Mouse (Mus musculus): ENCODE data around the gene Limk1. TPM values are rescaled to one million over a fixed set of nuclear protein-coding genes. Genes with fewer than 3 reads are reported as not detected.
"Not testable (repeated sequence)": the region's sequence is repeated elsewhere in the genome, so short reads cannot be mapped to it uniquely, and the experiment has no call there.

The Limk1 gene
- total RNA-seq, 2 experiments from 2014 or later, result 50.9 to 54.6 TPM

DNA sequence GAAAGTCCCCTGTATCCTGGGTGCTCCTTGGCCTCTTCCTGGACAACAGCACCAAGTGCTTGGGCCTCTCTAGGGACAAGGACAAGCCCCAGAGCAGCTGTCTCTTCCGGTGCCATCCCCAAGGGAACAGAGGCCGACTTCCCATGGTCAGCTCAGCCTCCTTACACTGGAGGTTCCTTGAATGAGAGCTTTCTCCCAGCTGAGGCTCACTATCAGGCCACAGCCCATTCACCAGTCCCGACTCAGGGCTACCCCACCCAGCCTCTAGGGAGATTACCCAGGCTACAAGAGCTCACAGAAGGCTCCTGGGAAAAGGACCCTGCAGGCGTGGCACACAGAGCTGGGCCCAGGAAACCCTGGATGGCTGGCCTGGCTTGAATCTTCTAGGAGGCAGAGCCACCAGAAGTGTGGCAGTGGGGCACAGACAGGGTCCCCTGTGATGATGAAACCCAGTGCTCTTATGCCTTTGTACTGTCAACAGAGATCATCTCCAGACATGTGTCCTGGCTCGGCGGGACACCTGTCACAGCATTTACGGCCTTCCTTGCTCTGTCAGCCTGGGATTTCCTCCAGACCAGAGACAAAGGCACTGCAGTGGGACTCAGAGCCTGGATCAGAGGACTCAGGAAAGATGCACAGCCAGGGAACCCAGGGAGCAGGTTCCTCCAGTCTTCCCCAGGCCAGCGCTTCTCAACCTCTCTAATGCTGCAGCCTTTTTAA, 9.4 kb downstream of the Limk1 start:
- no peak for DNase-seq (ENCODE audit: low spot score in 2 of 2)

- DNase-seq (ENCODE audit: low spot score in 2 of 2), result no peak
Observed at GRCm38 (mm10) chr5:134678031-134678430, 10.4 kb downstream of the Limk1 start.

DNA sequence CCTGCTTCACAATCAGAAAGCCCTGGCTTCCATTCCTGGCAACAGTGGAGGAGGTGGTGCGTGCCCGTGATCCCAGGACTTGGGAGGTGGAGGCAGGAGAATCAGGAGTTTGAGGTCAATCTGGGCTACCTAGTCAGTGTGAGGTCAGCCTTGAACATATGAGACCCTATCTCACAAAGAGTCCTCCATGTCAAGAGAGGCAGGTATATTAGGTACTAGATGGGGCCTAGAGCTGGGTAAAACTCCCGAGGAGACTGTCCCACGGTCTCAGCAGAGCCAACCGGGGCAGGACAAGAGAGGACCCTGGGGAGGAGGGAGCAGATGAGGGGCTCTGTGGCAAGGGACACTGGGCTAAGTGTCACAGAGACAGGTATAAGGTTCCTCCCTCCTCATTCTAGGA, 10.9 kb downstream of the Limk1 start:
- no peak for DNase-seq (ENCODE audit: low spot score in 2 of 2)

GRCm38 (mm10) chr5:134675956-134676759, 12.2 kb downstream of the Limk1 start:
- peak; percentile 28 to 33 for DNase-seq (ENCODE audit: low spot score in 2 of 2)

DNA sequence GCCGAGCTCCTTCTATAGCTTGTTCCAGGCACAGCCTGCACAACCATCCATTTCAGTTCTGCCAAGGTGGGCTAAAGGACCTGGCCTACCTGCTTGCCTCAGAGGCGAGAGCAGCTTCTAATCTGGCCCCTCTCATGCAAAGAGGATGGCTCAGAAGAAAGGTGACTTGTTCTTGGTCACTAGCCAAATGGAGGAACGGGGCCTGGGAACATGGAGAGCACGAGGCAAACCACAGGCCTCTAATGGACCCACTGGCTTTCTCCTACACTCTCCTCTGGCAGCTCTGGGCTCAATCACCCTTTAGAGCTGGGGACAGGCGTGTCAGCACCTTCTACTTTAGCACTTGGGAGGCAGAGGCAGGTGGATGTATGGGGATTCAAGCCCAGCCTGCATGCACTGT, 13.4 kb downstream of the Limk1 start:
- DNase-seq (ENCODE audit: low spot score in 2 of 2), result no peak

DNA sequence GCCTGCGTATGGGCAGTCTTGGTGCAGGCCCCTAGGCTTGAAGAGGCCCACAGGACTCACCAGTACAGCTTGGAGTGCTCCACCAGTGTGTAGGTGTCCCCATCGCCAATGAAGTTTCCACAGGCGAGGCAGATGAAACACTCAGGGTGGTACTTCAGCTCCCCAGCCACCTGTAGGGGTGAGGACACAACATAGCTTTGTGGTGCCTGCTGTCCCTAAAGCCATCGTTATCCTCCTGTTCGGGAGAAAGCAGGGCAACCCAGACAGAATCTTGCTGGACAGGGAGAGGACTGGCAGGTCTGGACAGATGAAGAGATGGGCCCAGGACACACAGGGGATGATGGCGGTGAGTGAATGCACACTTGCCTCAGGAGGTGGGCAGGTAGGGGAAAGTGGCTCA, 15.8 kb downstream of the Limk1 start:
- DNase-seq (ENCODE audit: low spot score in 2 of 2), result no peak

- DNase-seq (ENCODE audit: low spot score in 2 of 2), result no peak
Observed at GRCm38 (mm10) chr5:134672198-134672516, 16.2 kb downstream of the Limk1 start.

- DNase-seq (ENCODE audit: low spot score in 2 of 2), result no peak
Observed at GRCm38 (mm10) chr5:134671335-134672197, 16.8 kb downstream of the Limk1 start.

GRCm38 (mm10) chr5:134669001-134669708, 19.2 kb downstream of the Limk1 start:
- no peak for DNase-seq (ENCODE audit: low spot score in 2 of 2)

DNA sequence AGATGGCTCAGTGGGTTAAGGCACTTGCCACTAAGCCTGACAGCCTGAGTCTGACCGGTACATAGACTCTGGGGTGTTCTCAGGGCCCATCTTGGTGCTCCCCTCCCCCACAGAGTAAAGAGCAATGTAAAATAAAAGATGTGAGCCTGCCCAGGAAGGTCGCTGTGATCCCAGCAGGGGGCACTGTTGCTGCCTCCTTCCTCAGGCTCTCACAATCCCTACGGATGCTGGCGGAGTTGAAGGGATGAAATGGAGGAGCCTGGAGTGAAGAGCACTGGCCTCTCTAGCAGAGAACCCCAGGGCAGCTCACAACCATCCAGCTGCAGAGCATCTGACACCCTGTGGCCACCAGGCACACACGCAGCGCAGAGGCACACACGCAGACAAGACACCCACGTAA, 19.9 kb downstream of the Limk1 start:
- DNase-seq (ENCODE audit: low spot score in 2 of 2), result no peak

- no peak for DNase-seq (ENCODE audit: low spot score in 2 of 2)
Observed at GRCm38 (mm10) chr5:134656708-134657107, 31.7 kb downstream of the Limk1 start.

DNA sequence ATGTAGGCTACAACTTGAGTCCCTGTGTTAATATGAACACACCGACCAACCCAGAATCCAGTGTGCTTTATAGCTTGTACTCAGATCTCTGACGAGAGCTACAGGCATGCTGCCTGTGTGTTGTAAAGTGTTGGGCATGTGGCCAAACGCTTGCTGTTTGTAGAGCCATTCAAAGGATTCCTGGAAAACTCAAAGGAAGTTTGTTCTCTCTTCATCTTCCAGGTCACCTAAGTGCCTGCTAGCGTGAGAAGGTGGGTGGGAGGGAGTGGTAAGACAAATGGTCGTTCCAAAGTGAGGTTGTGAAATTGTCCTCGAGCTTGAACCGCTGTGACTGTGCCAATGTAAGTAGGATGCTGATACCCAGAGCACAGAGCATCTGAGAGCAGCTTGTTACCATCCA, 36.4 kb downstream of the Limk1 start:
- DNase-seq (ENCODE audit: low spot score in 2 of 2), result no peak

GRCm38 (mm10) chr5:134650926-134651325, 37.5 kb downstream of the Limk1 start:
- DNase-seq (ENCODE audit: low spot score in 2 of 2), result peak in 1 of 2 experiments; percentile 46

- DNase-seq (ENCODE audit: low spot score in 2 of 2), result not testable (repeated sequence)
Observed at GRCm38 (mm10) chr5:134648976-134649375, 39.4 kb downstream of the Limk1 start.

DNA sequence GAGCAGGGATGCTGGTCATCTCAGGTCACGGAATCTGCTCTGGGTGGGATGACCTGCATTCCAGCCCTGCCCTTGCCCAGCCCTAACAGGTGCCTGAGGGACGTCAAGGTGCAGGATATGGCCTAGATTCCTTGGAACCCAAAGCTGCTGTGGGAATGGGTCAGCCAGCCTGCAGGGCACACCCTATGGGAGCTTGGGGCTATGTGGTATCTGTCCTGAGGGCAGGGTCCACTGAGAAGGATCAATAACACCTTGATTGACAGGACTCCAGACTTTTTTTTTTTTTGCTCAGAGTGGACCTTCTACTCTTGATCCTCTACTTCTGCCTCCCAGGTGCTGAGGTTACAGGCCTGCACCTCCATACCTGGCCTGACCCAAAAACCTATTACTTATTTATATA, 41.0 kb downstream of the Limk1 start:
- DNase-seq (ENCODE audit: low spot score in 2 of 2), result no peak

GRCm38 (mm10) chr5:134646461-134646860, 41.9 kb downstream of the Limk1 start:
- no peak for DNase-seq (ENCODE audit: low spot score in 2 of 2)

DNA sequence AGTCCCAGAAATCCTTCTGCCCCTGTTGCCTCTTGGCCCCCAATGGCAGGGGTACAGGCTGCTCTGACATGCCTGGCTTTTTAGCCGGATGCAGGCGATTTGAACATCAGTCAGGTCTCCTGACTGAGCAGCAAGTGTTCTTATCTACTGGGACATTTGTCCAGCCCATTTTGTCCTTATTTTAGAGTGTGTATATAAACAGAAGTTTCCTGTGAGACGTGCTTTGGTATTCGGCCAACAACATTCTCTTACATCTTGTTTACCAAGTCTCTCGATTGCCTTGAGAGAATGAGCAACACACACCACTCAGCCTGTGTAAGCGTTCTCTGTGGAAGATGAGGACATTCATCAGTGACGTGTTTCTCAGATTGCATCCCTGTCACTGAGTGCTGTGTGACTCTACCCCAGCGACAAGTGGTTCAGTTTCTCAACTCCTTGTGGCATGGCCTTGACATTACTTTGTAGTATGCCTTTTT, 43.7 kb downstream of the Limk1 start:
- no peak for DNase-seq (ENCODE audit: low spot score in 2 of 2)

DNA sequence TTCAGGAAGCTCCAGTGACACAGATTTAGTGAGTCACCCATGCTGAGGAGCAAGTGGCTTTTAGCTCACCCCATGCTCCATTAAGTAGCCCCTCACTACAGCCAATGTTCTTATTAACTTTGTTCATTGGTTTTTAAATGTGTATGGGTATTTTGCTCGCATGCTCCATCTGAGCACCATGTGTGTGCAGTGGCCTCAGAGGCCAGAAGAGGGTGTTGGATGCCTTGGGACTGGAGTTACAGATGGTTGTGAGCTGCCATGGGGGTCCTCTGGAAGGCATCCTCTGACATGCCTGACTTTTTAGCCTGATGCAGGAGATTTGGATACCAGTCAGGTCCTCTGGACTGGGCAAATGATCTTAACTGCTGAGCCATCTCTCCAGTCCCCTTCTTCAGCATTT, 44.3 kb downstream of the Limk1 start:
- DNase-seq (ENCODE audit: low spot score in 2 of 2), result no peak

DNA sequence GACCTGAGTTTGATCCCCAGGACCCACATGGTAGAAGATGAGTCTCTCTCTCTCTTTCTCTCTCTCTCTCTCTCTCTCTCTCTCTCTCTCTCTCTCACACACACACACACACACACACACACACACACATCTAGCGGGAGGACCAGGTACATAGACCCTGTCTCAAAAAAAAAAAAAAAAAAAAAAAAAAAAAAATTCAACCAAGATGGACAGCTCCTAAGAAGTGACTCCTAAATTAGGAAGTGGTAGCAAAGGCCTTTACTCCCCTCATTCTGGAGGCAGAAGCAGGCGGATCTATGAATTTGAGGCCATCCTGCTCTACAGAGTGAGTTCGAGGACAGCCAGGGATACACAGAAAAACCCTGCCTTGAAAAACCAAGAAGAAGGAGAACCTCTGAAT, 48.0 kb downstream of the Limk1 start:
- no peak for DNase-seq (ENCODE audit: low spot score in 2 of 2)

GRCm38 (mm10) chr5:134639269-134639682, 49.1 kb downstream of the Limk1 start, which contains the start of gene Eif4h:
Gene Eif4h (minus strand): TSS chr5:134639490.
- peak; percentile 96 to 97 for DNase-seq (ENCODE audit: low spot score in 2 of 2)
